Mouse (Mus musculus) cerebellum, postnatal 14 days (tissue): ENCODE results near the gene Reep1.

Experiments used
- DNase-seq, 2 experiments: peaks; one replicate each; pipeline ENCODE4 v3.0.0; 2021; ENCODE audit warnings: mixed read lengths in 2 of 2

Gene Reep1

DNA sequence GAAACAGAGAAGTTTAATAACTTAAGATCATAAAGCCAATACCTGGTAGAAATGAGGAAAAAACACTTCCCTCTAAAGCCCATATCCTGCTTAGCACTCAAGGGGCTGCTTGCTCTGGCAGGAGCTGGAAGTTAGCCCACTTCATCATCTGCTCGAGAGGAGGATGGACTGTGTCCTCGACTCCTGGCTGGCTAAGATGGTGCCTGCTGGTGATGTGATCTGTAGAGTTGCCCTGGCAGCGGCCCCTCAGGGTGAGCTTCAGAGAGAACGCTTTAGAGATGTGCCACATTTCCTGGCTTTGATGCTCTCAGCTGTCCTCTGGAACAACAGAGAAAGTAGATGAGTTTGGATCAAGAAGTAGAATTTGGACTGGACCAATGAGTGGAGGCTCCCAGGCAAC lies 31.2 kb downstream of the Reep1 start:
- peak; percentile 70 to 73 for DNase-seq

DNA sequence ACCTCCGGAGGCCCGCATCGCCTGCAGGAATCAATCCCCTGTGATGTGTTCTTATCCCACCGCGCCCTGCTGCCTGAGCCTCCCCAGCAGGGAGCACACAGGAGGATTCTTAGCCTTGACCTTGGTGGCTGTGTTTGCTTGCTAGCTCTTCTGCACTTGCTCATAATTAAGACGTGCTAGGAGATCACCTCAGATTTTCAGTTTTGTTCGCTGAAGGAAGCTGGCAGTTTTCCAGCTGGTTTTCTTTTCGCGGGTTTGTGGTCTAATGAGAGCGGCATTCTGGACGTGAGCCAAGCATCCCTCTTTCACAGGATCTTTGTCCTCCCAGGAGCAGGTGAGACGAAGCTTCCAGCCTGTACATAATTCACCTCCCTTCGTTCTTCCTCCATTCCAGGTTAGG lies 33.6 kb downstream of the Reep1 start:
- DNase-seq = peak; percentile 76 to 85

DNA sequence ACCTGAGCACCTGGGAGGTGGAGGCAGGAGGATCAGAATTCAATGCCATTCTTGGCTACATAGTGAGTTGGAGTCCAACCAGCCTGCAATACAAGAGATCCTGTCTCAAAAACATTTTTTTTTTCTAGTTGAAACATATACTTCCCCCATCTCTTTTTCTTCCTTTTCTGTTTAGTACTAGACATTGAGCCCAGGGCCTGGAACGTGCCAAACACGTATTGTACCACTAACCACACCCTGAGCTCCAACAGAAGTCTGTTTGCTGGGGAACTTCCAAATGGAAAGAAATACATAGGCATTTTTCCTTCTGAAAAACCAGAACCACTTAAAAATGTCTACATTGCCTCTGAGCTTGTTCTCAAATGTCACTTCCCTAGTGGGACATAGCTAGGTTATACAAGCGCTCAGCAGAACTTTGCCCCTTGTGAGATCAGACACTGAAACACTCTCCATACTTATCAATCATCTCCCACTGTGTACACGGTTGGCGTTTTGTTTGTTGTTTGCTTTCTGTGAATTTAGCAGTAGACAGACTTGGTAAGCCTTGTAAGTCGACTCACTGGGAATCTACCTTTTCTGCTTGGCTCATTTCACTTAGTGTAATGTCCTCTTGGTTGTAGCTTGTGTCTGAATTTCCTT lies 34.8 kb downstream of the Reep1 start:
- DNase-seq = no peak

DNA sequence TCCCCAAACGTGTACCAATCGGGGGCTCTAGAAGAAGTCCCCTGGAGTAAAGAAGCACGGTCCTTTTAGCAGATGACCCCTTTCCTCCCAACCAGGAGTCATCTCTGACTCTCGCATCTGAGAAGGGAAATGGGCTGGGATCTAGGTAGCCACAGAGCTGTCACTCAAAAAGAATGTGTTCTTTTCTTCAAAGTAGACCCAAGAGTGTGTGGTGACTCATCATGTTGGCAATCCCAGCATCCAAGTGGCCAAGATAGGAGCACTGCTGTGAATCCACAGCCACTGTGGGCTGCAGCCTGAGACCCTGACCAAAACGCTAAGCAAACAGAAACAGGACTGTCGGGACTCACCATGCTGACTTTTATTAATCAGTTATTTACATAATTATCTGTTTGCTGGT lies 37.6 kb downstream of the Reep1 start:
- no peak for DNase-seq

DNA sequence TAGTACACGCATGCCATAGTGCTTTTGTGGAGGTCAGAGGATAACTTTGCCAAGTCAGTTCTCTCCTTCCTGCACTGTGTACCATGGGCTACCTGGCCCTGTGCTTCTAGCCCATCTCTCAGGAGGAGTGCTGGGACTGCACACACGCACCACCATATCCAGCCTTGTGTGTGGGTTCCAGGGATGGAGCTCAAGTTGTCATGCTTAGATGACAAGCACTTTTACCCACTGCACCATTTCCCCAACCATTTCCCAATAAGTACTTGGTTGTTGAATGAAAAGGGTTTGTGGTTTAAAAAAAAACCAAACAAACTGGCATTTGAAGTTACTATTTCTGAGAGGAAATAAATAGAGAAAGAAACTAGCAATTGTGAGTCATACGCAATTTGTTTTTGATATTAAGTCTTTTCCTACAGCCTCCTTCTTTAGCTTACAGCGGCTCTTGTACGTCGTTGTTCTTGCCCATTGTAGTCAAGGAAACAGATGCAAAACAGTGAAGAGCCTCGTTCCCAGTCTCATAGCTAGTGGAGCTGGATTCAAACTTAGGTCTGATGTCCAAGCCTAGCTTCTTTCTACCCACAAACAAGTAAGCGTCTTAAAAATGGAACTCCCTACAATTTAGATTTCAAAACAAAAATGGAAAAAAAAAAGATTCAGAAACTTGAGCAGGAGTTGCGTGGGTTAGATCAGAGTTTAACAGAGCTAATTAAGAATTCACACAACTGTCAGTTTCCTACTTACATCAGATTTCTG lies 38.3 kb downstream of the Reep1 start:
- no peak for DNase-seq

DNA sequence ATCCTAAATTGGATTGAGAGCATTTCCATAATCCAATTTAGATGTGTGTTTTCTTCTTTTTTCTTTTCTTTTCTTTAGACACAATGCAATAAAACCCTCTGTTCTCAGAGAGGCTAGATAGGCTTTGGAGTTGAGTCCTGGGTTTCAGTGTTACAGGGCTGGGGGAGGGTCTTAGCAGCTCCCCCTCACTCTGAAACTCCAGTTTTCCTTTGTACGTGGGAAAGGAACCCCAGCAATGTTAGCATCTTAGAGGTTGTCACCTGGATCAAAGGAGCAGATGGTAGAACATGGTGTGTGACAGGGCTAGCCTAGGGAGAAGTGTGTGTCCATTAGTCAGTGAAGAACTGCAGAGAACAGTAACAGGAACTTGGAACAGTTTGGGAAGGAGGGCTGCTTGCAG lies 38.9 kb downstream of the Reep1 start:
- no peak for DNase-seq

DNA sequence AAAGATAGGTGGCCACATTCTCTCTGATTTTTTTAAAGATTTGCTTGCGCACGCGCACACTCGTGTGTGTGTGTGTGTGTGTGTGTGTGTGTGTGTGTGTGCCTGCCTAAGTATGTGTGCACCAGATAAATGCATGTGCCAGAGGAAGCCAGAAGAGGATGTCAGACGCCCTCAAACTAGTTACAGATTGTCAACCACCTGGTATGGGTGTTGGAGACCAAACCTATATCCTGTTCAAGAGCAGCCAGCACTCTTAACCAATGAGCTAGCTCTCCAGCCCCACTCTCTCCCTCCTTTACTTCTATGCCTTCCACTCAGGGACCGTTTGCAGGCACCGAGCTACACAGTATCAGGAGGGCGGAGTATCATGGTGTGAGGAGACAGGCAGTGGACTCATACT lies 39.5 kb downstream of the Reep1 start:
- DNase-seq = no peak

DNA sequence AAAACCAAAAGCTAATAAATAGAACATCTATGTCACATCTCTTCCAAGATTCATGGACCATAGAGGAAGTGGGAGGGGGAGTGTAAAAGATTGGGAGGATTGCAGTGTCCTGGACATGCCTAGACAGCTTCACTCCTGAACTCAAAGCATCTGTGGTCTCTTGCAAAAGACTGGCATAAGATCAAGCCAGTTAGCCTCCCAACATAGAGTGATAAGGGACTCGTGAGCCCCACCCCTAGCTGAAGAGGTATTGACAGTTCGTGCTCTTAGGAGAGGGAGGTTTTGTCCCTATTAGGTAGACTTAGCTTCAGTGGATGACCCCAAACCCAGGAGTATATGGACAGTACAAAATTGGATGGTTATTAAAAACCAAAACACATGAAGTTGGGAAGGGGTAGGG lies 44.2 kb downstream of the Reep1 start:
- DNase-seq = no peak

DNA sequence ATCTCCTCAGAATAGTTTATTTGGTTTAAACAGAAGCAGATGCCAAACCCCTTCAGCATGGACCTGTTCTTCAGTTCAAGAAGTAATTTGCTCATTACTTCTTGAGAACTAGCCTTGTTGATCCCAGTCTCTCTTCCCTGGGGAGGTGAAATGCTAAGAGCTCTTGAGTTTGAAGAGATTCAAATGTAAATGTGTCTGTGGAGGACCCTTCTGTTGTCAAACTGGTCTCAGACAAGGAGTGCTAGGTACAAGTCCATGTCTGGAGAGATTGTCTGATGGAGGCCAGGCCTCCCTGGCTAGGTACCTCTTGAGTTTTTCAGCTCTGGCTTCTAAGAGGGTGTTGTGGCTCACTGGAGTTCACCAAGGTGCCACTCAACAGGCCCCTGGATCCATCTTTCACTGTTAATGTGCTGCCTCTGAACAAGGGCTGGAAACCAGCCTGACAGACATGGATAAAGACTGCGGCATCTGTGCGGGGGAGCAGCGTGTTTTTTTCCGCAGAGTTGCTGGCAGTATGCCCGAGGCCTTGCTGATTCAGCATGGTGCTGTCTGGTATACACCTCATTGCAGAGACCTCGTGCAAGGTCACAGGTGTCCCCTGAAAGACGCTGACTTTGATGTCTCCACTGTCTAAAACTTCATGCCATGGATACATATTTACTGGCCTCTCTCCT lies 45.6 kb downstream of the Reep1 start:
- peak; percentile 79 to 81 for DNase-seq

DNA sequence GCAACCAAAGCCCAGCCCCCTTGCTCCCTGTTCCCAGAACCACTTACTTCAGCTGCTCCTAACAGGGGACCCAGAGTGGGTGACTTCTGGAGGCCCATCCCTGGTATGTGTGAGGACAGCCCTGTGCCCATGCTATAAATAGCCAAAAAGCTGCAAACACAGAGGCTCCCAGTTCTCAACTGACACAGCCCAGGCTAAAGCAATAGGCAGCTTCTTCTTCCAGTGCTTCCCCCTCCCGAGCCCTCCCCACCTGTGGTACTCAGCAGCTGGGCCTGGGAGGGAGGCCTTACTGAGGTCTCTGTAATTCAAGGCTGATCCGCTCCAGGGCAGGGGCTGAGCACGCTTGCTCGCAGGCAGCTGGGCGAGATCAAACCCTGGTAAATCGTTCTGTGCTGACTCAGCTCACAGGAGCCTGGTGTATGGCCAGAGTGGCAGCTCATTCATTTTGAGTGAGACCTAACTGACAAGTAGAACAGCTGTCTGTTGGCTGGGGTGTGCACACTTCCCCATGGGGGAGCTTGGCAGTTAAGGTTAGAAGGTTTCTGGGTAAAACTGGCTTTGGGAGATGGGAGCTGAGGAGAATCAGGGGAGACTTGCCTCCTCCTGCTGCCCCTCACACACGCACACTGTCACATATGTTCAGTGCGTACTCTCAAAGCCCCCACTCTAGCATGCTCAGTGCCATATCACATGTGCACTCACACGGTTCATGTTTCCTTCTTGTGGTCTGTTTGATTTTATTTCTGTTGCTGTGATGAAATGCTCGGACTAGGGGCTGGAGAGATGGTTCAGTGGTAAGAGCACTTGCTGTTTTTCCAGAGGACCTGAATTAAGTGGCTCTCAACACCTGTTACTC lies 49.9 kb downstream of the Reep1 start:
- DNase-seq = peak; percentile 17 to 27

DNA sequence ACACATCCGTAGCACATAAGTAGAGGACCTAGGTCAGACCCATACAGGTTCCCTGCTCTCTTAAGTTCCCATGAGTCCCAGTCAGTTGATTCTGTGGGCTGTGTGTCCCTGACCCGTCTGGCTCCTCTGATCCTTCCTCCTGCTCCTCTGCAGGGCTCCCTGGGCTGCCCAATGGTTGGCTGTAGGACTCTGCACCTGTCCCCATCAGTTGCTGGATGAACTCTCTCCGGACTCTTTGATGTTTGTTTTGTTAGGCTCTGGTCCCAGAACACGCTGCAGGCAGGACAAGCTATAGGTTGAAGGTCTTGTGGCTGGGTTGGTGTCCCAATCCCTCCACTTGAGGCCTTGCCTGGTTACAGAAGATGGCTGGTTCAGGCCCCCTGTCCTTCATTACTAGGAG lies 51.4 kb downstream of the Reep1 start:
- no peak for DNase-seq

DNA sequence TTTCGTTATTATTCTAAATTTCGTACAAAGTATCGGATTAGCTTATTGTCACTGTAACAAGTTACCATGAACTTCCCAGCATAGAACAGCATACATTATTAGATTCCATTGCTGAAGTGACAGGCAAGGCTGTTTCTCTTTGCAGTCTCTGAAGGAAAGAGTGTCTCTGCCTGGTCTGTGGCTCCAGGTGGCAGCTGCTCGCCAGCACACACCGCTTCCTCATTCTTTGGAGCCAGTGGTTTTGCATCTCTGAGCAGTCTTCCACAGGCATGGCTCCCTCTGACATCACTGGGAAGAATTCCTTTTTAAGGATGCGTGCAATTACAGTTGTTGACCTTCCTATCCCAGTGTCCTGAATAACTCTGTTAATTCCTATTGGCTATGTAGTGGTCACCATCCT lies 52.7 kb downstream of the Reep1 start:
- no peak for DNase-seq

DNA sequence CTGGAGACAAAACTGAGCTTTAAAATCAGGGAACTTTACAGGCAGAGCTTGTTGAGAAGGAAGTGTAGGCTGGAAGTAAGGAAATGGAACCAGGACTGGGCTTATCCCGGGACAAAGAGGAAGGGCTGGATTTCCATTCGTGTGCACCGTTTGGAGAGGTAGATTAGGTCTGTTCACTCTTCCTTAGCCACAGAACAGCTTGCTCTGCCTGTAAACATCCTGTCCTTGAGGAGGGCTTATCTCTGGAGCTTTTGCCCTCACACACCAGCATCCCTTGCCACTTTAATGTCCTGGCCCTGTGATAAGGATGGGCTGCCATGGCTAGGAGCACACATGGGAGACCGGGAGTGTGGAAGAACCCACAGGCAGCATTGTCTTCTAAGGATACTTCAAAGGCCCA lies 60.4 kb downstream of the Reep1 start:
- DNase-seq = no peak

DNA sequence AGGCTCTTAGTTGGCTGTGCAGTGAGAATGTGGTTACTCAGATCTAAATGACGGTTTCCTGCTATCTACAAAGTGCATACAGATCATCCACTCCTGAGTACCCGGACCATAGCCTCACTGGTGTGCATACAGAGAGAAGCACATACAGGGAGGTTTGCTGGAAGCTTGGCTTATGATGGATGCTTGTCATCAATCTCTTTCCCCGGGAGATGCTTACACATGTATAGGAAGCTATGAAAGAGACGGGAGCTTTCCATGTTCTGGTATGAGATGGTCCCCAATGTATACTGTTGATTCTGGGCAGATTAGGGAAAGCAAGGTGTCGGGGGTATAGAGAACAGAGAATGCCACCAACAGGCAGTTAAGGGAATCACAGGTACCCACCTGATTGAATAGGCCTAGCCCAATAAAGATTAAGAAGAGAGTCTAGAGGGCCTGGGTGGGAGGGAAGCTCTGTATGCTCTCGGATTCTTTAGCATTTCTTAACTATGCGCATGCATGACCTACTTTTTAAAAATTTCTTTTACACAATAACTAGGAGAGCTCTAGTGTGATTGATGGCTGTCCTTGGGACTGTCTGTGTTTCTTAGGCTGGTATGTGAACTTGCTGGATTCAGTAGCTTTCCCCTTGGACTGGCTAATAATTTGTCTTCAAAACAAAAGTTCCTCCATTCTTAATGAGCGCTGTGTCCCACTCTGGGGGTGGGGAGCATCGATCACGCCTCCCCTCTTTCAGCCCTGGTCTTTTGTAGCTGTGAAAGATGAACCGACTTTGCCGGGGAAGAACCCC lies 62.7 kb downstream of the Reep1 start:
- DNase-seq = peak in 1 of 2 experiments; percentile 41

DNA sequence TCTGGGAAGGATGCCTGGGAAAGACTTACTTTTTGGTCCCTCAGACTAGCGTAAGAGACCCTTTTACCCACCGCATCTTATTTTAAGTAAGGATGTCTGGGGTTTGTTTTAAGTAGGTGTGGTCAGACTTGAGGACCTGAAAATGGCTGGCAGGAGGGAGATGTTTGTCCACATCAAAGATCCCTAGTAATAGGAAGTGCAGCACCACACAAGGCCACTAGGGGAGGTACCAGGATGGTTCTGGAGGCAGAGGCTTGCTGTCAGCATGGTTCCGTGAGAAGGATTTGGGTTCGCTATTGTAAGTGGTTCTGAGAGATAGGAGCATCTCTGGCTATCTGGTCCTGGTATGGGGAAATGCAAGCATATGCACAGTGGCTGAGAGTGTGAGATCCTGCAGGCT lies 63.5 kb downstream of the Reep1 start:
- DNase-seq = no peak

DNA sequence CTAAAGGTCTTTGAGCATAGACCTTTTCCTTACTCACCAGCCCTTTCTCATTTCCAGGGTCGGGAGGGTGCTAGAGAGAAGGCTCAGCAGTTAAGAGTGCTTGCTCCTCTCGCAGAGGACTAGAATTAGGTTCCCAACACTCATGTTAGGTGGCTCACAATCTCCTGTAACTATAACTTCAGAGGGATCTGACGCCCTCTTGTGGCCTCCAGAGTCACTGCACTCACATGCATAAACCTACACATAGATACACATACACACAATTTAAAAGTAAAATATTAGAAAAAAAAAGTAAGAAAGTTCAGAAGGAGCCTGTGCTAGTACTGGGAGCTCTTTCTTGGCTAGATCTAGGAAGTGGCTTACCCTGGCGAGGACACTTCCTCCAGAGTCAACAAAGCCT lies 63.9 kb downstream of the Reep1 start:
- no peak for DNase-seq

DNA sequence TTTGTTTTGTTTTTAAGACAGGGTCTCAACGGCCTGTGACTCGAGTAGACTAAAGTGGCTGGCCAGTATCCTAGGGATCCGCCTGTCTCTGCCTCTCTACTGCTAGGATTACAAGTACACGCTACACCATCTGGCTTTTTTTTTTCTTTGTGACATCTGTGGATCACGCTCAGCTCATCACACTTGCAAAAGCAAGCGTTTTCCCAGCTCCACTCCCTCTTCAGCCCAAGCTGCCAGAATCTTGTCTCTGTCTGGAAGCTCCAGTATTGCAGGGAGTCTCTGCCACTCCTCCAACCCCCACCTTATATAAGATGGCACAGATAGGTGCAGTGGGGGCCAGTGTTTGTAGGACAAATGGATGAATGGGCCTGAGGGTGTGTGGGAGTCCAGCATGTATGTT lies 64.8 kb downstream of the Reep1 start:
- no peak for DNase-seq

DNA sequence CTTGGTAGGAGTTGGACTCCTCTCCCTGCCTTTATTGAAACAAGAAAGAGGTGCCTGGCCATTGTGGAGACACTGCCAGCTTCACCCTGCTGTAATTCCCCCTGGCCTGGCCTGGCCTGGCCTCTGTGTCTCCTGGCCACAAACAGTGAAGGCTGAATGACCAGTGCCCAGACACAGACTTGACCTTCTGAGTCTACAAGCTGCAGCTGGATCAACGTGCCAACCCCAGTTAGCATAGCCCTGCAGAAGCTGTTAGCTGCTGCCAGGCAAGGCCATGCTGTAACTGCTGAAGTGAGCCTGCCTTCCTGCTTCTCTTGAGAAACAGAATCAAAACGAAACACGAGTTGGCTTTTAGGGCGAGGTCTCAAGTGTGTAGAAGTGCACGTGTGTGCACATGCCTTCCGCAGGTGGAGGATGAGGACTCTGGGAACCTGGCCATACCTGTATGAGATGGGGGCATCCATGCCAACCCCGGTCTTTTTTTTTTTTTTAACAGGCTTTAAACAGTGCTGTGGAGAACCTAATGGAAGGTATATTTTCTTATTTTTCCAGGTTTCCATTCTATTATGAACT lies 65.4 kb downstream of the Reep1 start:
- DNase-seq = no peak

DNA sequence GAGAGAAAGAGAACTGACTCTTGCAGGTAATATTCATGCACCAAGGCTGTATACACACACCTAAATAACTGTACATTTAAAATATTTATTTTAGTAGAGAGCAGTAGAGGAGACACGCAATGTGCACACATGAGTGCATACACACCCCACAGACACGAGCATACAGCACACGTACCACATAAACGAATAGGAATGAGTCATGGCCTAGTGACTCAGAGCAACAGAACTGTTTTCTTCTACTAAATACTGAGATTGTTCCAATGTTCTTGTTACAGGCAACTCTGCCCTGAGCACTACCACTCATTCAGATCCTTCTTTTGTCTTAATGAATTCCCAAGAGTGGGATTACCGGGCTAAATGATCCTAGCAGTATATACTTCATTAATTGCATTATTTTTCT lies 70.7 kb downstream of the Reep1 start:
- no peak for DNase-seq

DNA sequence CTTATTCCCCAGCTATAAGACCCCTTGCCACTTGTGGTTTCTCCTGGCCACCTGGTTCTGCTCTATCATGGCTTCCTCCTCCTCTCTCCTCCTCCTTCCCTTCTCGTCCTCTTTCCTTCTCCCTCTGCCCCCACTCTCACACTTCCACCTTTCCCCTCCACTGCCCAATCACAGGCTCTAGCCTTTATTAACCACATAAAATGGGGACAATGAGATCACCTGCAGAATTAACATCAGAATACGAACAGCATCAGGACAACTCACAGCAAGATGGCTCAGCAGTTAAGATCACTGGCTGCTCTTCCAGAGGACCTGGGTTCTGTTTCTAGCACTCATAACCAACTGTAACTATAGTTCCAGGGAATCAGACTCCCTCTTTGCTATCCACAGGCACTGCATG lies 72.5 kb downstream of the Reep1 start:
- DNase-seq = no peak

DNA sequence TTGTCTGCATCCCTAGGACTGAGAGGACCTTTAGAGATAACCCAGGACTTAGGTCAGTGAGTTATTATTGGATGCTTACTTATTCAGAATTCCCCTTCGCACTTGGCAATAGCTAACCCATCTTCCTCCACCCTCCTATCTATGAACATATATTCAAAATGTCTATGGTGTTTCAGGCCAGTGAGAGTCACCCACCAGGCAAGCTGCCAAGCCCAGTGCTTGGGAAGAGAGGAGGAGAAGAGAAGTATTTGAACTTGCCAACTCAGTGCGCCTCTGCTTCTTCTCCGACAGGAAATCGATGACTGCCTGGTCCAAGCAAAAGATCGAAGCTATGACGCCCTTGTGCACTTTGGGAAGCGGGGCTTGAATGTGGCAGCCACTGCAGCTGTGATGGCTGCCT lies 73.1 kb downstream of the Reep1 start:
- no peak for DNase-seq

DNA sequence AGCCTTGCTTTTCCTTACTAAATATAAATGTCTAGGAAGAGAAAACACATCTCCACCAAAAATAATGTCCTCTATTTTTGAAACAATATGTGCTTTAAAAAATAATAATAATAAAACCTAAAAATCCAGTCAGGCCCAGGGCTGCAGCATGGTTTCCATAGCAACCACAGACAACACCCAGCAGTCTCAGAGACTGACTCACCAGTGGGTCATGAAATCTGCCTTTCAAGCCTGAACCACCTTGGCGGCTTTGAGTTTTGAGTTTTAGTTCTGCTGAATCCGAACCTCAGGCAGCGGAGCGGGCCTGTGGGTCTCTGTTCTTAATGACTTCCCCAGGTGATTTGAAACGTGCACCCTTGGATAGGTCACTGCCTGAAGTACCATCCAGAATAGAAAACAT lies 75.8 kb downstream of the Reep1 start:
- no peak for DNase-seq
